Mouse (Mus musculus) left cerebral cortex, postnatal 10 days (tissue): ENCODE data around the gene Sipa1l3. TPM values are rescaled to one million over a fixed set of nuclear protein-coding genes. Genes with fewer than 3 reads are reported as not detected.

Experiments
- DNase-seq, 2 experiments: peaks; one replicate each; pipeline ENCODE4 v3.0.0; 2021 to 2022; ENCODE audit warnings: low spot score in 2 of 2, mixed read lengths in 1 of 2; ENCODE audit errors: extremely low spot score in 1 of 2
- intact Hi-C: fragments of 180-260 bp; cut with DNase I; formaldehyde crosslinking; loops from one replicate; pipeline ENCODE4 v1.15.1; 2025
- total RNA-seq, 2 experiments: library from RNA; stranded (reverse); gene quantifications; 2 replicates each; pipeline ENCODE4 v1.2.3; 2021

Sipa1l3 gene
- total RNA-seq, 2 experiments from 2014 or later: 50.4 to 53.7 TPM

DNA sequence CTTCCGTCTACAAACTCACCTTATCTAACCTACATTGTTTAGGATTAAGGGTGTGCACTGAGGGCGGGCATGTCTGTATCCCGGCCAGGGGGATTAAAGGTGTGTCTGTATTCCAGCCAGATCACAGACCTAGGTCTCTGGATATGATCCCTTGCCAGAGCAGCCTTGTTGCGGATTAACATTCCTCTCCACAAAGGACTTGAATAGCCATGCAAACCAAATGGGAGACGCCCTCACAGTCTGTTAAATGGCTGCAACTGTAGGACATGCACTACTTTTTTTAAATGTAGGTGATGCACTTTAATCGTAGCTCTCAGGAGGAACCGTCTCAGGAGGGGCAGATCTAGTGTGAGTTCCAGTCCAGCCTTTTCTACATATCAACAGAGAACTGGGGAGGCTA lies 63.5 kb downstream of the Sipa1l3 start:
- no peak for DNase-seq
- intact Hi-C loops: no loop called here

DNA sequence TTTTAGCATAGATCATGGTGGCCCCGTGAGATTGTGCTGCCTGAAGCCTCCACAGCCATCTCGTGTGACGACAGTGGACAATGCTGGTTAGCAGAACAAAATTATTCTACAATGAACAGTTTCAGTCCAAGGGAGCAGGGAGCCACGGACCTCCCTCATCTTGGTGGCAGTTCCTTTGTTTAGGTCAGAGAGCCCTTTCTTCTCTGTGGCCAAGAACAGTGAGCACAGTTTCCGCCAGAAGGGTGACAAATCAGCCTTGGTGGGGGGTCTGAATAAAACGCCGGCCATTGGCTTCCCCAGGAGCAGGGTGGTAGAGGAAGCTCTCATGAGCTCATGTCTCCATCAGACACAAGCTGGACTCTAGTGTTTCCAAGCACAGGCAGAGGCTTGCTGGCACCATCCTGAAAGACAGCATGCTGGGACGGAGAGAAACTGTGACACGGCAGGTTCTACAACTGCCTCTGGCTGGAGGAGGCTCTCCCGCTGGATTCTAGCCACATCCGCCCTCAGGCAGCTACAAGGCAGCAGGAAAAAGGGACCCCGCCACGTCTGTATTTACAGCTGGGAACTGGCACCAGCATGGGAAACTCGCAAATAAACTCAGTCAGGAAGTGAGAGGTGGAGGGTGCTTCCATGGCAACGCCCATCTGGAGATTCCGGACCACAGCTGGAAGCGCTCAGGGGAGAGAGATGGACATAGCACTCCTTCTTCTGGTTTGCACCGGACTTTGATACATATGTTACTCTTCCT lies 65.3 kb downstream of the Sipa1l3 start:
- intact Hi-C loops: no loop called here
- DNase-seq: peak; percentile 36 to 93

DNA sequence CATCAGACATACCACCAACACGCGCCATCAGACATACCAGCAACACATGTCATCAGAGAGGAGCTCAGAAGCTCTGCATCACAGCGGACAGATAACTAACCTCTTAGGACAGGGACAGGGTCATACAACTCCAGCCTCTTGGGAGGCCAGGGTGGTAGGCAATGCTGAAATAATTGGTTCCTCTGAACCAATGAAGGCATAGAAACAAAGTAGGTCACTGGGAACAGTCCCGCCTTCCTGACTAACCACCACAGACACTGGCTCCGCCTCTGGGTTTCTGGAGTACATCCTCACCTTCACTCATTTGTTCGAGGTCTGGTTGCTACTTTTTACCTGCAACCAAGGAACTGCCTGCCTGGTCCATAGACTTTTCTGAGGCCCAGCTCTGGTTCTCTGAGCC lies 66.1 kb downstream of the Sipa1l3 start:
- DNase-seq: peak in 1 of 2 experiments; percentile 47
- intact Hi-C loops: no loop called here

DNA sequence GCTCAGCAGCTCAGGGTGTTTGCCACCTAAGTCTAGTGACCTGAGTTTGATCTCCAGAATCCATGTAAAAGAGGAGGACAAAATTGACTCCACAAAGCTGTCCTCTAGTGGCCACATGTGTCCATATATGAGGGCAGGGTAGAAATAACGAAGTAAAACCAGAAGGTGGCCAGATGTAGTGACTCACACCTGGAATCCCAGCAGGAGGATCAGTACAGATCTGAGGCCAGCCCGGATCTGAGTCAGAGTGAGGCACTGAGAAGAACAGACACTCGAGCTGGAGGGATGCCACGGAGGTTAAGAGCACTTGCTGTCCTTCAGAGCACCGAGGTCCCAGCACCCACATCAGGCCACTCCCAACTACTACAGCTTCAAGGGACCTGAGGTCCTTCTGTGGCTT lies 68.3 kb downstream of the Sipa1l3 start:
- intact Hi-C loops: no loop called here
- DNase-seq: no peak

DNA sequence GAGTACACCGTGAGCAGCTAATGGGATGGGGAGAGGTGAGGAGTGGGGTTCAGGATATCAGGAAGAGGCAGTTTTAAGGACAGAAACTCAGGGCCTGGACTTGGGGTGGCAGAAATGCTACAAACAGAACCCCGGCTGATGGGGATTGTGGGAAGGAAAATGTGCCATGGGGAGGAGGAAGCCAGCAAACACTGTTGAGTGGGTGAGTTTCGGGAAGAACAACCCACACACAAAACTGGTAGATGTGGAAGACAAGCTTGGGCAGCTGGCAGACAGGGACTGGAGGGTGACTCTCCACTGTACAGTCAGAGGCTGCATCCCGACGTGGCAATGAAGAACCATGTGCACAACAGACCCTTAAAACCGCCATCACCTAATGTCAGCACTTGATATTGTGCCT lies 69.6 kb downstream of the Sipa1l3 start:
- intact Hi-C loops: no loop called here
- no peak for DNase-seq

DNA sequence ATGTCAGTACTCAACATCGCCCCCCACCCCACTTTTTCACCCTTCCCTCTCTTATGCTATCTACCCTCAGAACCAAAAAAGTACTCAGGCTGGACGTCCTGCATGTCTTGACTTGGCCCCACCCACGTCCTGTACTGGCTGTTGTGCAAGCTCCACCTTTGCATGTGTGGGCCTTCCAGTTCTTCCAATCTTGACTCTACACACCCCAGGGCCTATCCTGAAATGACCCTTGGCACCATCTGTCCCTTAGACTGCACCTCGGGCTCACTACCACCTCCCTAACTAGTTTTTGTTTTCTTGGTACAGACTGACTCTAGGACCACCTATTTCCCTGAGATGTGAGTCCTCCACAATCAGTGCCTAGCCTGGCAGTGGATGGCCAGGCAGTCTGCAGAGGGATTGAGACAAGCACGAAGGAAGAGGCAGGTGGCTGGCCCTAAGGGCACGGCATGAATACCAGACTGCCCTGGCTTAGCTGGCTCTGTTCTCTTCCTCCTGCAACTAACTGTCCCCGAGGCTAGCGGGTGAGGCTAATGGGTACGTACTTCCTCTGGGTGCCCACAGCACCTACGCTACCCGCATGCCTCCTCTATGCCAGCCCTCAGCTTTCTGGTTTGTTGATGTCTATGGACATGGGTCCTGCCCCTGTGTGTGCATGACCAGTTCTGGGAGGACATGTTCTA lies 71.2 kb downstream of the Sipa1l3 start:
- intact Hi-C loops: no loop called here
- DNase-seq: no peak

DNA sequence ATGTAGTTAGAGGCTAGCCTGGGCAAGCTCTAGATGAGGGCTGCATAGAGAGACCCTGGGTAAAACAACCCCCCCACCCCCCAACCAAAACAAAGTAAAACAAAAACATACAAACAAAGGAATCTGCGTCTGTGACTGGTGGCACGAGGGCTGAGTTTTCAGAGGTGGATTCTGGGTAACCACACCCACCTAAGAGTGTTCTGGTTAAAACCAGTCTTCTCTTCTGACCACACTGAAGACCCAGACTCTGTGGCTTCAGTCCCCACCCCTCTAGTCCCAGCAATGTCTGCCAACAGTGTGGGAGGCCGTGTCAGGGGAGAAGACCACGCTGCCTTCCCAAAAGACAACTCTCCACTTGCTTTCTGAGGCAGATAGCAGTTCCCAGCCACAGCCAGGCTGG lies 72.3 kb downstream of the Sipa1l3 start:
- no peak for DNase-seq
- intact Hi-C loops: no loop called here

DNA sequence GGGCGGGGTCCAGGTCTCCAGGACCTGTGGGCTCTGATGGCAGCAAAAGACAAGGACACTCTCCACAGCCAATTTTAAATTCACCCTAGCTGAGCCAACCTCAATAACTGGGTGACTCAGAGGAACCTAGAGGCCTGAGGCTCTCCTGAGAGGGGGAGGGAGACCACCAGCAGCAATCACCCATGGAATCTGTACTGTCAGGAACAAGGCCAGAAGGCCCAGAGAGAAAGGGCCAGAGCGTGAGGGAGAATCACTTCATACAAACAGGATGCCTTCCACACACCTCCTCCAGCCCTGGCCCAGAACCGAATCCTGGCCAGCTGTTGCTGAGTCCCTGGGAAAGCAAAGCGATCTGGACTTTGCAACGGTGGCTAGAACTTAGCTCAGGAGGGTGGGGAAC lies 73.9 kb downstream of the Sipa1l3 start:
- DNase-seq: no peak
- intact Hi-C loops: loop anchor here (5.0 kb wide), 1 partner anchor 73 kb away; the partner anchor contains the start of gene Sipa1l3

DNA sequence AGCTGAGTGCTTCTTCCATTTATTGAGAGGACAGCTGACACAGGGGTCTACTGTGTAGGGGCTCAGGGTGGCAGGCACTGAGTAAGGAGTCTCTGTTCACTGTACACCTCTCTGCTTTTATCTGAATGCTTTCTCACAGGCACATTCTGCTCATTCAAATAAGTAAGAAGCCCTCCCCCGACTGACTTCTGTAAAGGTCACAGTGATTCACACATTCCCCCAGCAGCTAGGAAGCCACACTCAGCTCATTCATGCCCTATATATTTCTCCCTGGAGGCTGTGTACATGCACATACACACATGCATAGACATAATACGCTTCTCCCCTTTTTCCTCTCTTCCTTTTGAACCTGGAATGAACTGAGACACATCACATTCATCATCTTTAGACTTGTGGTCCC lies 74.4 kb downstream of the Sipa1l3 start:
- intact Hi-C loops: loop anchor here (5.0 kb wide), 1 partner anchor 73 kb away; the partner anchor contains the start of gene Sipa1l3
- DNase-seq: no peak

DNA sequence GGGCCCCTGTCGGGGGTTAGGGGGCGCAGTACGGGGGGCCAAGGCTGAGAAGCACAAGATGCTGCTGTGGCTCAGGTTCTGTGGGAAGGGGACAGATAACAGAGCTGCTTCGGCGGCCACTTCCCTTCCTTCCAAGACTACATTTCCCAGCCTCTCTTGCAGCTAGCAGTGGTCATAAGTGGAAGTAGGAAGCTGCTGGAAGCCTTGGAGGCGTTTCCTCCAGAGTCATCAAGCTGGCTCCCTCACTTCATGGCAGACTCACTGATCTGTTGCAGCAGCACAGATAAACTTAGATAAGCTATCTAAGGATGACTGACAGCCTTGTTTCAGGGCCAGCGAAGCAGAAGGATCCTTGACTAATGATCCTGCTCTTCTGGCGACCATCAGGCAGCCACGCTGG lies 76.6 kb downstream of the Sipa1l3 start:
- DNase-seq: peak in 1 of 2 experiments; percentile 34
- intact Hi-C loops: loop anchor here (5.0 kb wide), 1 partner anchor 76 kb away; the partner anchor contains the start of gene Sipa1l3

DNA sequence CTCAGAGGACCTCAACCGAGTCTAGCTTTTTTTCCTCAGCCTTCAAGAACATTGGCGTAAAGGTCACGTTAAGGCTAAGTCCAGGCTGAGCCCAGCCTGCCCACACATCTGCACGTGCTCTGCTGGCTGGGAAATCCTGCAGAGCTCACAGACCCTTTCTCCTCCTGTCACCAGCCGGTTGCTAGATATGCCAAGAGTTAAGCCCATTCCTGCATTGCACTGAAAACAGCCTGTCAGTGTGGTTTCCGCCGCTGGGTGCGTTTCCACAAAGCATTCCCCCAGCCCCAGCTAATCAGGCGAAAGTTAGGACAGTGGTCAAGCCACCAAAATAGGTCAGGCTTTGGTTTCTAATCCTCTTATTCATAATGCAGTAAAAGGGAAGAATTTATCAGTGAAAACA lies 77.3 kb downstream of the Sipa1l3 start:
- DNase-seq: no peak
- intact Hi-C loops: loop anchor here (5.0 kb wide), 1 partner anchor 76 kb away; the partner anchor contains the start of gene Sipa1l3

DNA sequence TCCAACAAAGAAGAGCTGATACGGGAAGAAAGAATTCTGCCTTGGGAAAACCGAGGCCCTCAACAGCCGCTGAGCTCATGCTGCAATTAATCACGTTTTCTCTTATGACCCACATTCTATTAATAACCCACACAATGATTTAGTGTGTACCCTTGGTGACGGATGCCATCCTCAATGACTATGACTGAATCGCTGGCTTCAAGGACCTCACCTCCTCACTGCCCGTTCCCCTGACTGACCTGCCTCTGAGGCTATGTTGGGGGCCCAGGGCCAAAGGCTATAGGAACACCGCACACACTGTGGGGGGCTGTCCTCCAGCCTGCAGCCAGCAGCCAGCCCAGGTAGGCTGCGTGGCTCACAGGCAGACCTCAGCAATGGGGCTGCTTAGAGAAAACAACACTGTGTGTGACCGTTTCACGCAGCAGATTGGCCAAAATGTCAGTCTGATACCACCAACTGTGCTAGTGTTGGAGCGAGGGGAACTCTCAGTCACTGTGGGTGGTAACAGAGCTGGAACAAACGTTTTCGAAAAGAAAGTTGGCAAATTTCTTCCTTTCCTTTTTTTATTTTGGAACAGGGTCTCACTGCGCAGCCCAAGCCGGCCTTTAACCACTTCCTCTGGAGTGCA lies 79.7 kb downstream of the Sipa1l3 start:
- no peak for DNase-seq
- intact Hi-C loops: no loop called here

DNA sequence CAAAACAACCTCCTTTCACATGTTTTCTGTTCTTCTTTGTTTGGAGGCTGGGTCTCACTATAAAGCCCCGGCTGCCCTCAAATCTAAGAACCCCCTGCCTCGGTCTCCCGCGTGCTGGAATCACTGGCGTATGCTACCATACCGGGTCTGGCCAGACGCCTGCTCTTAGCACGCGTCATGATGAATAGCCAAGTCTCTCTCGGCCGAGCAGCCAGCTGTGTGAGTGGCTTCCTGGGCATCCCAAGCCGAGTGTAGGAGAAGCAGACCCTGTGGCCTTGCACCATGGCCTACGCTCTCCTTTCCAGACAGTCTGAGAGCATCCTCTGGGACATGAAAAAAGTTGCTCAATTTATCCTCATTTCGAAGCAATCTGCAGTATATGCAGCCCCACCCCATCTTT lies 80.2 kb downstream of the Sipa1l3 start:
- no peak for DNase-seq
- intact Hi-C loops: no loop called here

DNA sequence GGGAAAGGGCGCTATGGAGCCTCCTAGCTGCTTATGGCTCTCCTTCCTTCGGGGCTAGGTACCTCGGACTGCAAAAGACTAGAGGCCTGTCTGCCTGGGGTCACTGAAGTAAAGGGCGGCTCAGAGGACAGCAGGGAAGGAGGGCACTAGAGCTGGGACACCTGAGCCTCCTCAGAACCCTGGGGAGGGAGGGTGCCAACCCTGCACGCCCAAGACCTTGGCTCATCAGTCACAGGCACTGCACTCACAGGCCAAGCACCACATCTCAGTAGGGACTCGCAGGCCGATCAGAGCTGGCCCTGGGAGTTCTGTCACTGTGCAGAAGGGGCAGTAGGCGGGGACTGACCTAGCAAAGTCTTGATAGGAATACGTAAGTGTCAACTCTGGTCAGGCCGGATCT lies 81.4 kb downstream of the Sipa1l3 start:
- intact Hi-C loops: no loop called here
- DNase-seq: no peak

DNA sequence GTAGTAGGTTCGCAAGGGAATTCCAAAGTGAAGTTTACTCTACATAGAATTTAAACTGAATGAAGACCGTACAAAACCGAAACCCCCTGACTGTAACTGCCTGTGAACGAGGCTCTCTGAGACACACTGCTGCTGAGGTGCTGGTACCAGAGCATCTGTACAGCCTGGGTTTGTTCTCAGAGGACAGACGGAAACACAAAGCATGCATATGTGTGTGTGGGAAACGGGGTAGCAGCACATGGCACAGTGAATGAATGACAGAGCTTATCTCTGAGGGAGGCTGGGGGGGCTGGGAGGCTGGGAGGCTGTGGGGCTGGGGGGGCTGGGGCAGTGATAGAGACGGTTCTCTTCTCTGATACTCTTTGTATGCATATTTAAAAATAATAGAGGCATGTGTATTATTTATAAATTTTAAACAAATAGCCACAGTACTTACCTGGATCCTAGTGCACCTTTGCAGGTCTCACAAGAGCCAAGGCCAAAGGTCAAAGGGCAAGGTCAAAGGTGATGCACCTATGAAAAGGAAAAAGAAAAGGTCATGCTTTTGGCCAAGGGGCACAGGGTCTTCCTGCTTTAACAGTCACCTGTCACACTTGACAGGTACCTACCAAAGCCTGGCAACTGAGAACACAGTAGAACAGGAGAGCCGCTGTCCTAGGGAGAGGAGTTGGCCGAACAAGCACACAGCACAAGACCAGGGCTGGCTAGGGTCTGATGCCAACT lies 84.0 kb downstream of the Sipa1l3 start:
- intact Hi-C loops: no loop called here
- DNase-seq: no peak

DNA sequence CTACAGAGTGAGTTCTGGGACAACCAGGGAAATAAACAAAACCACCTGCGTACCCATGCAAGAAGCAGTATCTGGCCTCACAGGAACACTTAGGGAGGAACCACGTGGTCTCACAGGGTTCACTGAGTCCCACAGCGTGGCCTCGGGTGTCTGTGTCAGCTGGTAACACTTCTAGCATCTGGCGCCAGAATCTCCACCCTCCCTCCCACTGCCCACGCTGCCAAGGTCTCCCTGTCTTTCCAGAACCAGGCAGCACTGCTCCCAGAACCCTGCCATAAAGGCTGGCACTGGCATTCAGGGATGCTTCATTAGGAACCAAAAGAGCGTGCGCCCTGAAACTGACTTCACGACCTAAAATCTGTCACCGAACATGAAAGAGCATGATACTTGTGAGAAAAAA lies 84.7 kb downstream of the Sipa1l3 start:
- intact Hi-C loops: no loop called here
- DNase-seq: no peak

DNA sequence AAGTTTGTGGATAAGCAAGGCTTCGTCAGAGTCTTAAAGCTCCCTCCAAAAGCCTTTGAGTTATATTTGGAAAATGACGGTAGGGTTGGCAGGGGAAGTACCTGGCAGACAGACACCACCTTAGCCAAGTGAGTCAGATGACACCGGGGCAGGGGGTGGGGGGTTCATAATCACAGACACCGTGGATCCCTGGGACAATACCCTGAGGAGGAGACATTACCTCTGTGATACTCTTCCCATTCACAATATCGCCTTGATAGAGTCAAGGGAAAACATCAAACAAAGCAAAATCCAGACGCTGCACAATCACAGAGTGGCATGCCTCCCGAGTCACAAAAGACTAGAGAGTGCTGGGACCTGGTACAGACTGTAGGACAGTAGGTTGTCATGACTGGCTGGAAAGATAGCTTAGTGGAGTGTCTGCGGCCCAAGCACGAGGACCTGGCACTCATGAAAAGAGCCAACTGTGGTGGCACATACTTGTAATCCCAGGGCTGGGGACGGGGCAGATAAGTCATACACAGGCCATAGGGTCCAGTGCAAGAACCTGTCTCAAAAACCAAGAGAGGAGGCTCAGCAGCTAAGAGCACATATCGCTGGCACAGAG lies 85.4 kb downstream of the Sipa1l3 start:
- no peak for DNase-seq
- intact Hi-C loops: no loop called here

DNA sequence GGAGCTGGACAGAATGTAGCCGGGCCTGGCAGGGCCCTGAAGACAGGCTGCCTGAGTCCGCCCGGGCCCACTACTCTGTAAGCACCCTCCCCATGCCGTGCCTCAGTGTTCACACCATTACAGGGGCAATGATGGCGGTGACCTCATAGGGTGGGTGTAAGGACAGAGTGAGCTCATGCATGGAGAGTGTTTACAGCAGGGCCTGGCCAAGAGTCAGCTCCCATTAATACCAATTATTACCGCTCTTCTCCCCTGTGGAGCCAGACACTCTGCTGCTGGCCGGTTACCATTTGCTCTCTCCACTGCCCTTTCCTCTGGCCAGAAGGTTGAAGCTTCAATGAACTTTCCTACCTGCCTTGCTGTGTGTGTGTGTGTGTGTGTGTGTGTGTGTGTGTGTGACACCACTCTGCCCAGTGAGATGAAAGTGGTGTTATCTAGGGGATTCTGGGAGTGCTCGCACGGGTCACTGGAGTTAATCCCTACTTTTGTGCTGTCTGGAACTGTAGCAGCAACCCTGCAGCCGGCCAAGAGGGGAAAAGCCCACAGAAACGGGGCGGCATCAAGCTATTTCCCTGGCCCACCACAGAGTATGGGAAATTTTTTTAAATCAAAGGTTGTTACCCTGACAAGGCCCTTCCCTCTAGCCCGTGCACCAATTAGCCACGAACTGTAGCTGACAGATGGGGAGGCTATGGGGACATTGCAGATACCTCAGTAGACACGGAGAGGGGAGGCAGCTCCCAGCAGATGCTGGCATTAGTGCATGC lies 86.1 kb downstream of the Sipa1l3 start:
- intact Hi-C loops: no loop called here
- DNase-seq: no peak
